Mouse (Mus musculus): ENCODE measurements around the gene Slc24a1.

Gene Slc24a1

DNA sequence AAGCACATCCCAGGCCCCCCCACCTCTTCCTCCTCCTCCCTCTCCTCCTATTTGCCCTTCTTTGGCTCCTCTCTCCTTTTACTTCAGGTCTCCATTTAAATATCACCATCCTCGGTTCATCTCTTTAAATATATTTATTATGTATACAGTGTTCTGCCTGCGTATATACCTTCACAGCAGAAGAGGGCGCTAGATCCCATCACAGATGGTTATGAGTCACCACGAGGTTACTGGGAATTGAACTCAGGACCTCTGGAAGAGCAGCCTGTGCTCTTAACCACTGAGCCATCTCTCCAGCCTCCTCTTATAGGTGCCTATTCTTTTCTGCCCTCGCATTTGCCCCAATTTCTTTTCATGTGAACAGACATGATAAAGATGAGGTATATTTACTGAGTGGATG lies 13.9 kb downstream of the Slc24a1 start:
- no peak for ATAC-seq (ENCODE audit: low TSS enrichment)

DNA sequence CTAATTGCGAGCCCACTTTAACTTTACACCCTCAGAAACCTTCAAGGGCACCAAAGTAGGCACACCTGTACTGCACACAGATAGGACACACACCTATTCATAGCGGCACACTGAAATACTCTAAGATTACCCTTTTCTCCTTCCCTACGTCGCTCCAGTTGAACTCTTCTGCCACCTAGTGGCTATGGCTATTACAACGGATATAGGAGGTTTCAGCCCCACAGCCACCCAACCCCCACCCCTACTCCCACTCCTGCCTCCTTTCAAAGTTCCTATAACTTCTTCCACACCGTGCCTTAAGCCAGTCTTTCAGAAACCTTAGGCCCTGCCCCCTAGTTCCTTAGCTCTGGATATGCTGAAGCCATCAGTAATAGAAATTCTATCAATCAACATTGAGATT lies 14.9 kb downstream of the Slc24a1 start:
- ATAC-seq (ENCODE audit: low TSS enrichment) = peak; percentile 77

DNA sequence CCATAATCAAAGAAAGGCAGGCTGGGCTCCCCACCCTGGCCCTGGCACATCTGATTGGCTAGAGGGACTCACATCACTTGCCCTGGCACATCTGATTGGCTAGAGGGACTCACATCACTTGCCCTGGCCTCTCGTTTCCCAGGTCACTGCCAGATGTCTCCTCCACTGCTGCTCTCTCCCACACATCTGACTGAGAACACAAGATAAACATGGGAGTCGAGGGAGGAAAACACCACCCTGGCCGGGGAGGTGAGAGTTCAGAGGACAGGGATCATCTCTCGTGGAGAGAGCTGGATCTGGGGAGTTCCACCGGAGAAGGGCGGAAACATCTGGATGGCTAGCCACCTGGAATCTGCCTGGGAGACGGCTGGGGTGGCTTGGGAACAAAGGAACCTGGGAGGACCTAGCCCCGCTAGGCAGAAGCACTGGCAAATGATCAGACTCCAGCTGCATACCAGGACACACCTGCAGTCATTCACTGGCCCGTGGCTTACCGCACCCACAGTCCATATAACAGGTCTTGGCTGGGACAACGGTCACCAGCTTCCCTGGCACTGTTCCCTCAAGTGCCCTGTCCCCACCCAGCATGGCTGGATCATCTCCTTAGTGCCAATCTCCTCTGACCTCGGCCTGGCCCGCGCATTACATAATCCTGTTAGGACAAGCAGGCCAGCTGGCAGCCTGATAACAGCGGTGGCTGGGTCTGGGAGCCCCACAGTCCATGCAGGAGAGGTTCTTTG lies 17.2 kb downstream of the Slc24a1 start:
- ATAC-seq (ENCODE audit: low TSS enrichment) = no peak

DNA sequence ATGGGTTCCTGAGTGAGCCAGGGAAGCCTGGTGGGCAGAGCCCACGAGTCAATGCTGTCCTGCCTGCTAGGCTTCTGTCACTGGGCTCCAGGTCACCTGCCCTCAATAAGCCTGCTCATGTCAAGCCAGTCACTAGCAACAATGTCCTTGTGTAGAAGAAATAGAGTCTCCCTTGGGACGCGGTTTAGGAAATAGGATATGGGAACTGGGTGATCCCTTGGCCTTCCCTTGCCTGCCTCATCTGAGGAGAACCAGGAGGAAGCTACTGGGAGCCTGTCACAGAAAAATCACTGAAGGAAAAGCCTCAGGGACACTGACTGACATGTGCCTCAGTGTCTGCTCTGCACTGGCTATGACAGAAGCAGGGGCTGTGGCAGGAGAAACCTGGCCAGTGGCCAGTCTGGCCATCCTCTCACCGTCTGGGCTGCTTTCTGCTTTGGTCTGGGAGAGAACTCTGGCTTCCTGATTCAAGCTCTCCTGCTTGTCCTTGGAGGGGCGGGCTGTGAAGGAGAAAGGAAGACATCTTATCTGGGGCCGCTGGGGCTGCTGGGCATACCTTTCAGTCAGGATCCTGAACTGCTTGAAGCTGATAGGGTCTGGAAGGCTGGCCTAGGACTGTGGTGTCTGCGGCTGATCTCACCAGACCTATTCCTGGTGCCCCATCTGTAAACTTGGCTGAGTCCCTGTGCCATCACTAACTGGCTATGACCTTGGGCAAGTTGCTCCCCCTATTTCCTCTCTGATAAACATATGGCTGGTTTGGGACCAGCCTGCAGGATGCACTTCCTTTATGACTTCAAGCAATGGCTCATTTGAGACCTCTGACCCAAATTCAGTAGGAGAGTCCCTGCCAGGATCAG lies 19.4 kb downstream of the Slc24a1 start:
- ATAC-seq (ENCODE audit: low TSS enrichment) = no peak

DNA sequence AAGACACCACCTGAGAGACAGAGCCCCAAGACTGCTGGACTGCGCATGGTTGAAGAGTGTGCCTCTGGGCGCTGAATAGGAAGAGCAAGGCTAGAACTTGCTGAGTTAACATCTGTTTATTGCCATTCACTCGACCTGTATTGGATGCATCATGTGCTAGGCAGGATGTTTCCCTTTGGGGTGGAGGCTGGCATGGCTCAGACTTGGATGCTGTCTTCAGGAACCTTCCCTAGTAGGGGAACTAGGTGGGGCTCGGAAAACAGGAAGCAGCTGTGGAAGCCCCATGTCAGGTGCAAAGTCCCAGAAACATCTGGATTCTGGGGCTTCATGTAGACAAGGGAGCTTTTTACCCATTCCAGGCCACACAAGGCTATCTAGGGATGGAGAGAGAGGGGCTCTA lies 21.2 kb downstream of the Slc24a1 start:
- no peak for ATAC-seq (ENCODE audit: low TSS enrichment)

DNA sequence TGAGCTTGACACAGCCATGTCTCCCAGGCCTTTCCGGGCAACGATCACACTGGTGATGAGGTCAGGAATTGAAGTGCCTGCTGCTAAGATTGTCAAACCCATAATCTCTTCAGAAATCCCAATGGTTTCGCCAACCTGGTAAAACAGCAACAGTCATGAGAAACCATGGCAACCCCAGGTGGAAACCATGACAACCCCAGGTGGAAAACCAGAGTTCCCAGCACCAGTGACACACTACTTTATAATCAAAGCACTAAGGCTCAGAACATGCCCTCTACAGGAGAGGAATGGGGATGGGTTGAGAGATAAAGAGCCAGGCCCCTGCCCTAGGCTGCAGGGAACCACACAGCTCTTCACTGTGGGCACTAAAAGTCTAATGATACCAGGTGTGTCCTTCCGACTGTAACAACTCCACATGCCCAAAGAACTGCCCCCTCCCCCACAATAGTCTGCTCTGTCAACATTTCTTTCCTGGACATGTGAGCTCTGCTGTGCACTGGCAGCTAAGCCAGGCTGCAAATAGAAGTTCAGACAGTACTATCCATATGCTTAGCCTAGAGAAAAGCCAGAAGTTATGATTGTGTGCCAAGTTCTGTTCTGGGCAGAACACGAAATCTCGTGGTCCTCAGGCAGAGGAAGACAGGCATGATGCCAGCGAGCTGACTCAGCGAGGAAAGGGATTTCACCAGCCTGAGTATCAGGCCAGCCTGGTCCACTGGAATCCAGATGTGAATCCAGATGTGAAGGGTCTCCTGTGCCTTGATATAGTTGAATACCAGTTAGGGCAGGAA lies 25.0 kb downstream of the Slc24a1 start:
- ATAC-seq (ENCODE audit: low TSS enrichment) = peak; percentile 84

DNA sequence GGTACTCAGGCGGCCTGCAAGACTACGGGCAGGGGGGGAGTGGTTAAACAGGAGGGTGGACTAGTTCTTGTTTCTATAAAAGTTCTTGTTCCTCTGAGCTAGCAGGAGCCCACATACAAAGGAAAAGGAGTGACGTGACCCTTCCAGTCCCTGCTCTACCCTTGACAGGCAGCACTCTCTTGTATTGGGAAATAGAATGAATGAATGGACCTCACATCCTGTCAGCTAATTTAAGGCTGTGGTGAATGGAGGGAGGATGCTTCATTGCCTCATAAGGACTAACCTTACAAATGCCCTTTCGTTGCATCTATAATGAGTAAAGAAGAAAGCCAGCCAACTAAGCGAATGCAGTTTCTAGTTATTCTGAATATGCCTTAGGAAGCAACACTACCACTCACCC lies 25.6 kb downstream of the Slc24a1 start:
- ATAC-seq (ENCODE audit: low TSS enrichment) = no peak

DNA sequence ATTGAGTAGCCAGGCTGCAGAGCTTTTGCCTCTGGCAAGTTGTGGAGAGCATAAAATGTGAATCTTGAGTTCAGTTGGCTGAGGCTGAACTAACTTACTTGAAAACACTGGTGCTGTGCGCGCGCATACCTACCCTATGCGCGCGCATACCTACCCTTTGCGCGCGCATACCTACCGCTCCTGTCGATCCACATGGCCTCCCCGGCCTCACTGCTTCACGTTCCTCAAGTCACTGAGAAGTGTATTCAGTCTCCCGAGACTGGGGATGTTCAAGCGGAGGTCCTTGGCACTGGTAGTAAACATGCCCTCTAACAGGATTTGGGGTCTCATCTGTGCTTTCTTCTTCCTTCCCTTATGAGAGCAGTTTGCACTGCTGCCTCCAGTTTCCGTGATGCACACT lies 32.8 kb downstream of the Slc24a1 start:
- ATAC-seq (ENCODE audit: low TSS enrichment) = no peak

DNA sequence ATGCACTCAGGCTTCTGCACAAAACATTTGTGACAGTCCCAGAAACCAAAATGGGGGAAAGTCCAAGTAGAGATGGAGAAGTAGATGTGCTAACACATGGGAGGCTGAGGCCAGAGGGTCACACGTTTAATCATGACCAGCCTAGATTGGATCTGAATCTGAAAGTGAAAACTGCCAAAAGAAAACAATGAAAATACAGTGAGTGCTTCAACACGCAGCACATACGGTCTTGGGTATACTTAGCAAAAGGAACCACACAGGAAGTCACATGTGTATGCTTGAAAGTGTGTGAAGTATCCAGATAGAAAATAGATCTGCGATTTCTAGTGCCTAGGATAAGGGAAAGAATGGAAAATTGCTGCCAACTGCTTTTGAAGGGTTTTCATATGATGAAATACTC lies 36.8 kb downstream of the Slc24a1 start:
- no peak for ATAC-seq (ENCODE audit: low TSS enrichment)

DNA sequence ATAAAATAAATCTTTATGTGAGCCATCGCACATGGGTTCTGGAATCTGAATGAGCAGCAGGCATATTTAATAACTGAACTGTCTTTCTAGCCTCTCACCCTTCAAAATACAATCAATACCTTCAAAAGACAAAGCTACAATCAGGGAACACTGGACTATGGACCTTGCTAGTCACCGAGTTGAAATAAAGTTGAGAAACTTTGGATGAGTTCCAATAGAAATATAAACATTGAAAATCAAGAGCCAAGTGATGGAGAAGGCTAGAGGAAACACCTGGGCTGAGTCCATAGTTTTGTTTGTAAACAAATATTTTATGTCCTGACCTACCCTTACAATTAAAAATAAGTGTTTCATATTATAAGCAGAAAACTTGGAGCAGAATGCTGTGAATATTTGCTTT lies 37.4 kb downstream of the Slc24a1 start:
- no peak for ATAC-seq (ENCODE audit: low TSS enrichment)

DNA sequence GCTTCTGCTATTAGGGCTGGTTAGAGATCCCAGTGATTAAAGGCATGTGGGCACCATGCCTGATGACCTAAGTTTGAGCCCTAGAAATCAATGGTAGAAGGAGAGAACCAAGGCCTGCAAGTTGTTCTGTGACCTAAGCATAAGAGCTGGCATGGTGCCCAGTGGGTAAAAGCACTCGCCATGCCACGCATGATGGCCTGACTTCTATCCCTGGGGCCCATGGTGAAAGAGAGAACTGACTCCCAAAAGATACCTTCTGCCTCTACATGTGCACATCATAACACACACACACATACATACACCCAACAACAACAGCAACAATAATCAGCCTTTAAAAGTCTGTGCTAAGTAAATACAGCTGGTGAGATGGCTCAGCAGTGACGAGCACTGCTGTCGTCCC lies 38.0 kb downstream of the Slc24a1 start:
- ATAC-seq (ENCODE audit: low TSS enrichment) = no peak

DNA sequence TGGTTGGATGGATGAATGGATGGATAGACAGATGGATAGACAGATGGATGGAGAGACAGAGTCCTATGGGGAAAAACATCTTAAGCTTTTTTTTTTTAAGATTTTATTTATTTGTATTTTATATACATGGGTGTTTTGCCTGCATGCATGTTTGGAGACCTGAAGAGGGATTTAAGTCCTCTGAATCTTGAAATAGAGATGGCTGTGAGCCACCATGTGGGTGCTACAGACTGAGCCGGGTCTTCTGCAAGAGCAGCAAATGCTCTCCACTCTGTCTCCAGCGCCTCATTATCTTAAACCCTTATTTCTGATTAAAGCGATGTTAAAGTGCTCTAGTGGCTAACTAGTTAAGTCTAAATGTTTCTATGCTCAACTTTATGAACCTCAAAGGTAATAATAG lies 44.0 kb downstream of the Slc24a1 start:
- no peak for ATAC-seq (ENCODE audit: low TSS enrichment)

DNA sequence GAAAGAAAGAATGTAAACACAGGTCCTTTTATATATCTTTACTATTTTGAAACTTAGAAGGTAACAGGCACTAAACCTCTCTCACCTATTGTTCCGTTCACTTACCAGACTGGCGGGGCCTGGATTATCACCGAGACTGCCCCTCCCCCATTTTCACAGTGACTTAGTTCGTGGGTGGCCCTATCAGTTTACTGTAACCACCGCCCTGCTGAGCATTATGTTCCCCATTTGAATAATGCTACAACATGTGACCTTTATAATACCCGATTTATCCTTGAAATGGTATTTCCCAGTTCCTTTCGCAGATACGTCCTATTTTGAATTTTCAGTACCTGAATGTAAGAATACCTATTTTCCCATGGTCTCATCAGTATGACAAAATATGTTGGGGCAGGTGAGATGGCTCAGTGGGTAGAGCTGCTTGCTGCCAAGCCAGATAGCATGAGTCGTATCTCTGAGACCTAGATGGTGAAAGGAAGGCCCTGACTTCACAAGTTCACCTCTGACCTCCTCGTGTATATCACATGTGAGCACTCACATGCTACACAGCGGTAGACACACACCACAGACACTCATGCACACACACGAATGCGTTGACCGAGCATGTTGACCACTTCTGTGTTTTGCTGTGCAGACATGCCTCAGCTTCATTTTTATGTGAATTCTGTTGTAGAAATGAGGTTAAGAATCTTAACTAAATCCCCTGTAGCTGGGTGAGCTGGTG lies 46.3 kb downstream of the Slc24a1 start:
- ATAC-seq (ENCODE audit: low TSS enrichment) = no peak

DNA sequence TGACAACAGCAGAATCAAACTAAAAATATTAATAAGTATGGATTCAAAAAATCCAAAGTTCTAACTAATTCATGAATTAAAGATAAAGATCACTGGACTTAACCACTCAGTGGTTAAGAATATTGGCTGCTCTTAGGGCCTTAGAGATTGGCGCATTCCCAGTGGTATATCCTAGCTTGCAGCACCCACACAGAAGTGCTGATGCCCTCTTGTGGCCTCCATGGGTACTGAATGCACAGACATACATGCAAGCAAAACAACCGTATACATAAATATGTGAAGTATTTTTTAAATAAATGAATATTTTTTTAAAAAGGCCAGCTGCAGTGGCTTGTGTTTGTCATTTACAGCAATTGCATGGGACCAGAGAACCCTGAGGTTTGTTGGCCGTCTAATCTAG lies 48.0 kb downstream of the Slc24a1 start:
- ATAC-seq (ENCODE audit: low TSS enrichment) = no peak

DNA sequence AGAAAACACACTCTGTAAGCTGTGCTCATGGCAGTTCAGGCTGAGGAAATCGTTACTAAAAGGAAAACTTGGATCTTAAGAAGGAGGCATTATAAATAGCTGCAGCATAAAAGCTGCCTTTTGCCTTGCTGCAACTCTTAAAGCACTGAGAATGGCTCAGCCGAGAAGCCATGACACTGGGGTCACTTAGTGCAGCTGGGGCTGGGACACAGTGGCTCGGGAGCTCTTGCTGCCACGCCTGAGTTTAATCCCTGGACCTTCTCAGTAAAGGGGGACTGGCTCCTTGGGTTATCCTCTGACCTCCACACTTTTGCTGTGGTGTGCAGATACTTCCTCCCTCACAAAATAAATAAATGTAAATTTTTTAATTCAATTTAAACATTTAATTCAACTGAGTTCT lies 48.5 kb downstream of the Slc24a1 start:
- peak; percentile 56 for ATAC-seq (ENCODE audit: low TSS enrichment)

DNA sequence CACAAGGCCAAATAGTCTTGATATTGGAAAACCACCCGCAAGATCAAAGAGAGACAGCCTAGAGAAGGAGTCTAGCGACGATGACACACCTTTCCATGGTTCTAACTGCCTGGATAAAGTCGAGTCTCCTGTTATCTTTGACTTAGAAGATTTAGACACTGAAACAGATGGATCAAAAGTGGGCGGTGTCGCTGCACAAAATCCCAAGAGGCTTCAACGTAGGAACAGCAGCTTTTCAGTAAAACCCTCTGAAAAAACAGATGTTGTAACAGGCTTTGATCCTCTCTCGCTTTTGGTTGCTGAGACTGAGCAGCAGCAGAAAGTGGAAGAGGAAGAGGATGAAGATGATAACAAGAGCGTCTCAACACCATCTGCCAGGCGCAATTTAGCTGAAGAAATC lies 54.8 kb downstream of the Slc24a1 start:
- ATAC-seq (ENCODE audit: low TSS enrichment) = peak; percentile 72; the same call in 1 of the 2 replicates

DNA sequence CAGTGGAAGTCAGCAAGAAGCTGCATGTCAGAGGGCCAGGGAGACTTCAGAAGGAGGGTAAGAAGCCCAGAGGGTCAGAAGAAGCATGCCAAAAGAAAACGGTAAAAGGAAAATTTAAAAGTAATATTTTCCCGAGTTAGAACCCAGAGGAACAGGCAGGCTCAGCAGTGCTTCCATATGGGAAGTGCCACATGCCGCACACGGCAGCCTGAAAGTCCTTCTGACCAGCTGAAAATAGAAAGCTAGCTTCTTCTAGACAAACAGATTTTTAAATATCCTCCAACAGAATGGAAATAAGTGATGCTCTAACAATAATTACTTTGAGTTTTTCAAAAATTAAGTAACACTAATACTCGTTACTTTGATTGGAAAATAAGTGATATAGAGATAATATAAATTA lies 65.4 kb downstream of the Slc24a1 start:
- ATAC-seq (ENCODE audit: low TSS enrichment) = peak; percentile 55; the same call in 1 of the 2 replicates

All from frontal cortex, adult (tissue).